Mouse (Mus musculus) neural tube, embryonic 12.5 days (tissue): Measurements from ENCODE around the gene Opn5. TPM values are rescaled to one million over a fixed set of nuclear protein-coding genes. Genes with fewer than 3 reads are reported as not detected.

ENCODE experiments used
- ATAC-seq: fragments of 200-750 bp; cut with Nextera tagmentation; 2 replicates; pipeline ENCODE4 v1.8.0; 2017; ENCODE audit warnings: low read depth, mild to moderate bottlenecking, moderate TSS enrichment, moderate library complexity; ENCODE audit not compliant: low FRiP score
- H3K27ac ChIP-seq: fragments of 300-500 bp; sonication (generic); 2 replicates; pipeline ENCODE4 v1.5.1; 2016
- H3K27me3 ChIP-seq: fragments of 300-500 bp; sonication (generic); replicated peaks from 2 replicates; pipeline ENCODE4 v1.6.1; 2016; ENCODE audit warnings: mild to moderate bottlenecking
- H3K36me3 ChIP-seq: fragments of 300-500 bp; sonication (generic); 2 replicates; pipeline ENCODE4 v1.6.1; 2016; ENCODE audit warnings: mild to moderate bottlenecking
- H3K4me1 ChIP-seq: fragments of 300-500 bp; sonication (generic); 2 replicates; pipeline ENCODE4 v1.6.1; 2016
- H3K4me2 ChIP-seq: fragments of 300-500 bp; sonication (generic); replicated peaks from 2 replicates; pipeline ENCODE4 v1.6.1; 2016; ENCODE audit warnings: mild to moderate bottlenecking
- H3K4me3 ChIP-seq: fragments of 300-500 bp; sonication (generic); 2 replicates; pipeline ENCODE4 v1.5.1; 2016
- H3K9ac ChIP-seq: fragments of 300-500 bp; sonication (generic); 2 replicates; pipeline ENCODE4 v1.6.1; 2016; ENCODE audit warnings: mild to moderate bottlenecking
- H3K9me3 ChIP-seq: fragments of 300-500 bp; sonication (generic); 2 replicates; pipeline ENCODE4 v1.6.1; 2016; ENCODE audit warnings: mild to moderate bottlenecking
- WGBS: fragments of 180-500 bp; shearing (Covaris S2); methylation state at CpG from one replicate; pipeline ENCODE4 v1.1.7; 2016; 5-methylcytosine and 5-hydroxymethylcytosine counted together
- polyA plus RNA-seq: library from polyadenylated mRNA; unstranded; fragments of >200 nt; fragmentation: Nextera tagmentation; extraction: Ambion mirVana; gene quantifications from 2 replicates; pipeline ENCODE4 v1.2.1, GENCODE M21; 2016

Opn5 gene
- 0.20 and 0.25 TPM in 2 replicates for polyA plus RNA-seq

DNA sequence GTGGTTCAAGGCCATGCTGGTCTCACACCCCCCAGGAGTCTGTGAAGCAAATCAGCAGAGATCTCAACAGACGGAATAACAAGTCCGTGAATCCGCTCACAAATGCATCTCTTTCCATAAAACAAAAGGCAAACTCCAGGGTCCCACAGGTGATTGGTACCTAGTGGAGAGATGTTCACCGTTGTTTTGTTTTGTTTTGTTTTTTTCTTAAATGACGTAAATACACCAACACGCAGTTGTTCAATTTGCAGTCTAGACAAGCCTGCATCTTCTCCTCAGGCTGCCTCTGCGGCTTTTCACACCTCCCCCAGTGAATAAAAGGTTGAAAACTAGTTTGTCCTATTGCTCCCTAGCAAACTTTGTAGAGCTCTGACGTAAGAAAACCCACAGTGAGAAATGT is at the start of gene Opn5:
Gene Opn5, minus strand, starts transcription at position 101 of the 400 bp plus-strand sequence.
- 85% methylated on average over 8 of the region's 8 CpGs for WGBS
- Histone ChIP-seq H3K27ac (no peak within 1 kb of the TSS), H3K9me3 (no peaks in the 10 kb centered on the region)

DNA sequence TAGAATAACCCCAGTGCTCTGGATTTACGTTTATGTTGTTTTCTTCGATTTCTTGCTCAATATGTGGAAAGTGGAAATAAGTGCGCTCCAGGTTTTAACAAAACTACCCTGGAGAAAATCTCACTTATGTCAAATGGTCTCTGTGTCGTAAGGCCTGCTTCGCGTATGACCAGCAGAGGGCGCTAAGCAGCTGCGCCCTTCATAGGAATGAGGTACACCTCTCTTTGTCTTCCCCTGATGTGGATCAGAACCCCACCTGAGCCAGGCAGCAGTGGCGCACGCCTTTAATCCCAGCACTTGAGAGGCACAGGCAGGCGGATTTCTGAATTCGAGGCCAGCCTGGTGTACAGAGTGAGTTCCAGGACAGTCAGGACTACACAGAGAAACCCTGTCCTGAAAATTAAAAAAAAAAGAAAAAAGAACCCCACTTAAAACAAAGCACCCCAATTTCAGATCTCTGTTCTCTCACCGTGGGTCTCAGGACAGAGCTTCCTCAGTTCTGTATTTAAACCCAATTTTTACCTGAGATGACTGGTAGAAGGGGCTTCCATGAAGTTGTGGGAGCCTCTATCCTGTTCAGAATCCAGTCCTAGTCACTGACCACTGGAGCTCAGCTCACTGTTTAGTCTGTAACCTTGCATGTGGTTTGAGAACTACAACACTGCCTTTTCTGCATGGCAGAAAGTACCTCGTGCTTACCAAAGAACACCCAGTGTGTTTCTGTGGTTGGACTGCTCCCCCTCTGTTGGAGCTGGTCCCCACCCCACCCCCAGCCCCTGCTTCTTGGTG is 47.6 kb upstream of the Opn5 start:
- no peaks in the 10 kb centered on the region for H3K9me3 ChIP-seq
- no peaks in the 10 kb centered on the region for H3K36me3 ChIP-seq
- H3K4me2 ChIP-seq, result peak overlapping the region; percentile 40
- no peak overlapping the region for H3K27ac ChIP-seq
- peak; percentile 93 for ATAC-seq
- 30% methylated on average over 14 of the region's 14 CpGs for WGBS
- H3K27me3 ChIP-seq, result no peaks in the 10 kb centered on the region
- H3K4me1 ChIP-seq, result no peaks in the 10 kb centered on the region
- no peak overlapping the region for H3K9ac ChIP-seq
- H3K4me3 ChIP-seq, result no peak overlapping the region

More for the DNA sequence above, at the start of gene Opn5:
- no peak for ATAC-seq
- no peak within 1 kb of the TSS for H3K4me2 ChIP-seq
- H3K4me1 ChIP-seq, result no peaks in the 10 kb centered on the region
- no peak within 1 kb of the TSS for H3K9ac ChIP-seq
- H3K36me3 ChIP-seq, result no peaks in the 10 kb centered on the region
- no peak within 1 kb of the TSS for H3K4me3 ChIP-seq
- no peaks in the 10 kb centered on the region for H3K27me3 ChIP-seq

DNA sequence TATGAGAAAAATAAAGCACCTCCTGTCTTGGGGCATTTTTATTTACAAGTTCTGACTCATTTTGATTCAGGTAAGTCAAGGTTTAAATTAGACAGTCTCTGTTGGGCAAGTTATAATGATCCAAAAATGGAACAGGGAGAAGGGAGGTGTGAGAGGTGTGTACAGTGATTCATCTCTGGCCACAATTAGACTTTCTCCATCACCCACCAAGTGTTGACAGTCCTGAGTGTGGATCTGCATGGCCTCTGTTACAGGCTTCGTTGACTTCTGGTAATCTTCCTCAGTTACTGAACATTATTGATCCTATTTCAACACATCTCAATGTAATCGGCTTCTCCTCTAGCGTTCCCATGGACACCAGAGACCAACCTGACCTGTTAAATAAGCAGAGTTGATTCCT is 32.2 kb upstream of the Opn5 start:
- H3K27ac ChIP-seq, result no peak overlapping the region
- H3K4me1 ChIP-seq, result no peaks in the 10 kb centered on the region
- H3K4me2 ChIP-seq, result no peak overlapping the region
- no peak for ATAC-seq
- no peaks in the 10 kb centered on the region for H3K9me3 ChIP-seq
- WGBS, result 88% methylated on average over 3 of the region's 3 CpGs
- no peak overlapping the region for H3K4me3 ChIP-seq
- no peaks in the 10 kb centered on the region for H3K36me3 ChIP-seq
- H3K9ac ChIP-seq, result no peak overlapping the region
- no peaks in the 10 kb centered on the region for H3K27me3 ChIP-seq

DNA sequence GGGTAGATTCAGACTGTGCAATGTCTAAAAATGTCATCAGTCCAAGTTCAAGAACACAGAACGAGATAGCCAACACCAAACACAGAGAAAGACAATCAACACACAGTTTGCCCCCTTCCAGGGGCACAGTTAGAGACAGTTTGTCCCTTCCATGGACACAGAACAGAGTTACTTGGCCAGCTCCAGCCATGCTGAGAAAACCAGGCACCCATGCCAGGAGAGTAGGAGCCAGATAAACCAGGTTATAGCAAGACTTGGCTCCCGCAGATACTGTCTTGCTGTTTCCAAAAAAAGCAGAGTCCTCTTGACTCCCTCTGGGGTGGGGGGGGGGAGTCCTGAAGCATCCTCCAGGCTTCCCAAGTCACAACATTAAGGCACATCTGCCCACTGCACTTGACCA is 19.0 kb upstream of the Opn5 start:
- Histone ChIP-seq H3K4me3 (no peak overlapping the region), H3K36me3 (no peaks in the 10 kb centered on the region), H3K4me1 (no peaks in the 10 kb centered on the region), H3K9ac (no peak overlapping the region), H3K27me3 (no peaks in the 10 kb centered on the region), H3K27ac (no peak overlapping the region), H3K9me3 (no peaks in the 10 kb centered on the region), H3K4me2 (no peak overlapping the region)
- WGBS, result 90% methylated on average over 2 of the region's 2 CpGs
- ATAC-seq, result no peak

DNA sequence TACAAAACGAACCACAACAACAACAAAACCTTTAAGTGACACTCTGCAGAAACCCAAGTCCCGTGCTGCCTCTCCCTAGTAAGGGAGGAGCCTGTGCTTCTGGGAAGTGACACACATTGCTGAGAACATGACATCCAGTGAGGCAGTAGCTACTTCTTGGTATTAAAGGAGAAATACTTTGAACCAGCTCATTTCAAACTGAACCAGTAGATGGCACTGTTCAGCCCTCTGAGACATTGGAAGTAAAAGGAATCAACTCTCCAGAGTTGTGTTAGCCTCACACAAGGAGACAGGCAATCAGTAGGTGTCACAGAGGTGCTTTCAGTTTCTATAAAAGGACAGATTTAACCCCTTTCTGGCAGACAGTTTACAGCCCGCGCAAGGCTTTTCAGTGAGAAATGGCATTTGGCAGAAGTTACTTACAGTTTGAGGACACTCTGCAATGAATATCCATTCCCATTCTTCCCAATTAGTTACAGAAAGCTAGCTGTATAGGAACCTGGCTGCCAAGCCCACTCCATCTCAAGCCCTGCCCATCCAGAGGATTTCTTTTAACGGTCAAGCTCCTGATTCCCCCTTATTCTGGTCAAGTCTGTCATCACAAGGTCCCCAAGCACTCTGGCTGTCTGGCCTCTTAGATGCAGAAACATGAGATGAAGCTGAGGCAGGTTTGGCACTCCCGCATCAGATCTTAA is 2.0 kb upstream of the Opn5 start:
- WGBS, result 31% methylated on average over 6 of the region's 6 CpGs
- Histone ChIP-seq H3K9me3 (no peaks in the 10 kb centered on the region), H3K27me3 (no peaks in the 10 kb centered on the region), H3K4me3 (no peak overlapping the region), H3K9ac (no peak overlapping the region), H3K36me3 (no peaks in the 10 kb centered on the region), H3K4me1 (no peaks in the 10 kb centered on the region), H3K27ac (no peak overlapping the region), H3K4me2 (no peak overlapping the region)
- ATAC-seq, result peak; percentile 64

DNA sequence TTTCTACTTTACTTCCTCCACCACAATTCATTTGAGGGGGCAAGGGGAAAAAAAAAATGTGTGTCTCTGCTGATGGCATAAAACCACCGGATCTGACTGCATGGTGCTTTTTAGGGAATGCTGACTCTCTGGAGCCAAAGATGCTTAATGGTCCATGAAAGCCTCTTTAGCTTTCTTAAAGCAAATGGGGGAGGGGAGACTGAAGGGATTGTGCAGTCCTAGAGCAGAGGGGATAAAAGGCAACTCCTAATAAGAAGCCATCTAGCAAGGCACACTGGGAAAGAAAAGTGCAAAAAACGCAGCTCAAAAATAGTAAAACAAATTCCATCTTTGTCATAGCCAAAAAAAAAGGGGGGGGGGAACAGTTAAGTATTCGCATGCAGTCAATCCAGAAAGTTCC is 2.9 kb downstream of the Opn5 start:
- no peak overlapping the region for H3K27ac ChIP-seq
- no peak overlapping the region for H3K4me2 ChIP-seq
- H3K9ac ChIP-seq, result no peak overlapping the region
- H3K27me3 ChIP-seq, result no peaks in the 10 kb centered on the region
- H3K4me1 ChIP-seq, result no peaks in the 10 kb centered on the region
- H3K4me3 ChIP-seq, result no peak overlapping the region
- H3K36me3 ChIP-seq, result no peaks in the 10 kb centered on the region
- ATAC-seq, result peak; percentile 62
- H3K9me3 ChIP-seq, result no peaks in the 10 kb centered on the region
- 24% methylated on average over 3 of the region's 3 CpGs for WGBS

DNA sequence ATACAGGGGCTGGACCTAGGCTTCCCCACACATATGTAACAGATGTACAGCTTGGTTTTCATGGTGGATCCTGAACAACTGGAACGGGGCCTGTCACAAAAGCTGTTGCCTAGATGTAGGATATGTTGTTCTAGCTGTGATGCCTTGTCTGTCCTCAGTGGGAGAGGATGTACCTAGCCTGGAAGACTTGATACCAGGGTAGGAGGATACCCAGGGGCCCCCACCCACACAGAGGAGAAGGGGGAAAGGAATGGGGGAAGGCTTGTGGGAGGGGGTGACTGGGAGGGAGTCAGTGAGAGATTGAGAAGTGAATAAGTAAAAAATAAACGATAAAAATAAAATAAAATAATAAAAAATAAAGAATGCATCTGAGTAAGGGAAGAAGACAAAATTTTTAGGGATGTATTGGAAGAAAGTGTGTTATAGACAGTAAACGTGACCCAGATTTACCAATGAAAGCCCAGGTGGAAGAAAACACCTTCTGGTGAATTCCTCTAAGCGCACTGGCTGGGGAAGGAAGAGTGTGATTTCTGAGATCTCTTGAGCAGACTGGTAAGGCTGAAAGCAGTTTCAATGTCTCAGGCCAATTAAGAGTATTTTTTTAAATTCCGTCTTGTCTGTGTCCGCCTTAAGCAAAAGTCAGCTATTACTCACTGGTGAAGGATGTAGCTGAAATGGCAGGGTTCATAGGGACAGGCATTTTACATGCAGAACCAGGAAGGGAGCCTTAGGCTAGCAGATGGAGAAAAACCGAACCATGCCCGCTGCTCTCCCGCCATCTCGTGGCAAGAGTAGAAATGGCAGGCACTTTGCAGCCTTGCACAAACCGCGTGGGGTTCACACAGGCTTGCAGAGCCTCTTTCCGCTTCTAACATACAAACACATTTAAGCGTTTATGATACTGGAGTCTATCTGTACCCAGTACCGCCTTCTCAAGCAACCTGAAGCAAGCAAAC is 8.1 kb downstream of the Opn5 start:
- 31% methylated on average over 15 of the region's 15 CpGs for WGBS
- no peak overlapping the region for H3K4me3 ChIP-seq
- H3K9ac ChIP-seq, result no peak overlapping the region
- H3K4me1 ChIP-seq, result no peaks in the 10 kb centered on the region
- ATAC-seq, result peak; percentile 82
- H3K9me3 ChIP-seq, result no peaks in the 10 kb centered on the region
- no peaks in the 10 kb centered on the region for H3K36me3 ChIP-seq
- H3K27ac ChIP-seq, result no peak overlapping the region
- no peaks in the 10 kb centered on the region for H3K27me3 ChIP-seq
- no peak overlapping the region for H3K4me2 ChIP-seq

DNA sequence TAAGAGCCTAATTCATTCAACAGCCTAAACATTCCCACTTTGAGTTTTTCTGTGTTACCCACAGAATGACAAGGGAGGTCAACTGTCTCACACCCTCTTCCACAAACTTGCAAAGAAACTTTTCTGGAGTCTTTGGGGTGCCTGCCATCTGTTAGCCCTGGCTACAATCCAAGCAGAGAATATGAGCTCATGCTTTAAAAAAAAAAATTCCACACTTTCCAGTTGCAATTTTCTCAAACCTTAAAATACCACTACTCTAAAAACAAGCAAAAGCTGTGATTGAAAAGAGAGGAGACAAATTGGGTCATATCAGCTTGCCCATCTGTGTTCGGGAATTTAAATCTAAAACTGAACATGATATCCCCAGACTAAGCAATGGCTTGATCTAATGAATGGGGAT is 24.7 kb downstream of the Opn5 start:
- Histone ChIP-seq H3K27me3 (no peaks in the 10 kb centered on the region), H3K27ac (no peak overlapping the region), H3K4me2 (no peak overlapping the region), H3K4me1 (no peaks in the 10 kb centered on the region; the same call in 1 of the 2 replicates), H3K36me3 (no peaks in the 10 kb centered on the region), H3K9ac (no peak overlapping the region), H3K4me3 (no peak overlapping the region), H3K9me3 (no peaks in the 10 kb centered on the region)
- no peak for ATAC-seq
- WGBS, result 92% methylated on average over 1 of the region's 1 CpGs

DNA sequence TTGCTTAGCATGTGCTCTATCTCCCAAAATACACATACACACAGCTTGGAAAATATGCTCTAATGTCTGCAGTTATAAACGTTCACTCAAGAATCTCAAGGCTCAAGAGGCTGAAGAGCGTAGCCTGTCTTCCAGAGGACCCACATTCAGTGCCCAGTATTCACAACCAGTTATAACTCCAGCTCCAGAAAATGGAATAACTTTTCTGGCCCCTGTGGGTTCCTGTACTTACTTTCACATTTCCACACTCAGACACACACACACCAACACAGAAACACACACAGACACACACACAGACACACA is 28.2 kb downstream of the Opn5 start:
- no peak overlapping the region for H3K4me3 ChIP-seq
- H3K4me2 ChIP-seq, result no peak overlapping the region
- H3K9ac ChIP-seq, result no peak overlapping the region
- H3K27me3 ChIP-seq, result no peaks in the 10 kb centered on the region
- no peaks in the 10 kb centered on the region for H3K36me3 ChIP-seq
- WGBS, result 79% methylated on average over 2 of the region's 2 CpGs
- ATAC-seq, result no peak
- no peak overlapping the region for H3K27ac ChIP-seq
- H3K4me1 ChIP-seq, result no peaks in the 10 kb centered on the region; the same call in 1 of the 2 replicates
- no peaks in the 10 kb centered on the region for H3K9me3 ChIP-seq

DNA sequence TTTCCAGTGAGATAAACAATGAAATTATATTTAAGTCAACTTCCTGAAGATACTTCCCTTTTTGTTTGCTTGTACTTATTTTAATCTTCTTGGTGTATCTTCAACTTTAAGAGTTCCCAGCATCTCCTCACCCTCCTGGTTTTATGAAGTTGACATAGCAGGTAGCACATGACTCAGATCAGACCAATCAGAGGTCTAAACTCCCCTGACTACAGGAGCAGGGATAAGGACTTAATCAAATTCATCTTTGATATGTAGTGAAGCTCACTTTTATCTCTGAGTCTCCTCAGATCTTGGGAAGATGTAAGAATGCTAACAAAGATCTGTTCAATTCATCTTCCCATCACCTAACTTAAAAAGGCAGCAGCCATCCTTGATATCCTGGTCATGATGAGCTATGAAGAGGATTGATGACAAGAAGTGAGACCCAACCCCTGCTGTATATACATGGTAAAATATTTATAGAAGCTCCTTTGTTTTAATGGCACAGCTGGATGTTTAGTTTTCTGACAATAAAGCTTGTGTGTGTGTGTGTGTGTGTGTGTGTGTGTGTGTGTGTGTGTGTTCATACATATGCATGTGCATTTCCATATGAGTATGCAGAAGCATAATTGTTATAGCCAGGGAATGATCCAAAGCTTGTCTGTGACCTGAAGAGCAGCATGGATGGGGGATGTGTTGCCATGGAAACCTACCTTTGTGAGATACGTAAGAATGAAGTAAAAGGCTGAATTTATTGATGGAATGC is 28.7 kb downstream of the Opn5 start:
- 48% methylated on average over 1 of the region's 1 CpGs for WGBS
- H3K4me3 ChIP-seq, result no peak overlapping the region
- no peaks in the 10 kb centered on the region for H3K36me3 ChIP-seq
- no peaks in the 10 kb centered on the region for H3K27me3 ChIP-seq
- ATAC-seq, result no peak
- no peak overlapping the region for H3K27ac ChIP-seq
- H3K9me3 ChIP-seq, result no peaks in the 10 kb centered on the region
- H3K4me2 ChIP-seq, result no peak overlapping the region
- H3K9ac ChIP-seq, result no peak overlapping the region
- no peaks in the 10 kb centered on the region; the same call in 1 of the 2 replicates for H3K4me1 ChIP-seq

DNA sequence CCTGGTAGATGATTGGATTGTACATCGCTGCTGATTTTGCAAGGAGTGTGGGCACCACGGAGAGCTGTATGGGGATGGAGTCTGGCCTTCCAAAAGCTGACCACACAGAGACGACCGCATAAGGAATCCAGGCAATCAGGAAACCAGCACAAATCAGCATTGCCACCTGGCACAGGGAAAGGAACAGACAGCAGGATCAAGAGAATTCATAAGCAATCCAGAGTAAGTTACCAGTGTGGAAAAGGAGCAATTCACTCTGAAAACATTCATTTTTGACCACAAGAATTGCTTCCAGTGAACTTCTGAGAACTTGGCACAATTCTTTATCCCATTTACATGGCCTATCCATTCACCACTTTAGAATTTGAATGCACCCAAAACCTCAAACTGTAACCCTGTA is 30.6 kb downstream of the Opn5 start:
- Histone ChIP-seq H3K4me2 (no peak overlapping the region), H3K4me3 (no peak overlapping the region), H3K9me3 (no peaks in the 10 kb centered on the region), H3K9ac (no peak overlapping the region), H3K4me1 (no peaks in the 10 kb centered on the region; the same call in 1 of the 2 replicates), H3K36me3 (no peaks in the 10 kb centered on the region), H3K27me3 (no peaks in the 10 kb centered on the region), H3K27ac (no peak overlapping the region)
- 88% methylated on average over 4 of the region's 4 CpGs for WGBS
- no peak for ATAC-seq
